Mouse (Mus musculus): Measurements from ENCODE around the gene Tnrc6c. TPM values are rescaled to one million over a fixed set of nuclear protein-coding genes. Genes with fewer than 3 reads are reported as not detected.

The Tnrc6c gene
- polyA plus RNA-seq, 1 experiment from 2014 or later, result 29.7 TPM

DNA sequence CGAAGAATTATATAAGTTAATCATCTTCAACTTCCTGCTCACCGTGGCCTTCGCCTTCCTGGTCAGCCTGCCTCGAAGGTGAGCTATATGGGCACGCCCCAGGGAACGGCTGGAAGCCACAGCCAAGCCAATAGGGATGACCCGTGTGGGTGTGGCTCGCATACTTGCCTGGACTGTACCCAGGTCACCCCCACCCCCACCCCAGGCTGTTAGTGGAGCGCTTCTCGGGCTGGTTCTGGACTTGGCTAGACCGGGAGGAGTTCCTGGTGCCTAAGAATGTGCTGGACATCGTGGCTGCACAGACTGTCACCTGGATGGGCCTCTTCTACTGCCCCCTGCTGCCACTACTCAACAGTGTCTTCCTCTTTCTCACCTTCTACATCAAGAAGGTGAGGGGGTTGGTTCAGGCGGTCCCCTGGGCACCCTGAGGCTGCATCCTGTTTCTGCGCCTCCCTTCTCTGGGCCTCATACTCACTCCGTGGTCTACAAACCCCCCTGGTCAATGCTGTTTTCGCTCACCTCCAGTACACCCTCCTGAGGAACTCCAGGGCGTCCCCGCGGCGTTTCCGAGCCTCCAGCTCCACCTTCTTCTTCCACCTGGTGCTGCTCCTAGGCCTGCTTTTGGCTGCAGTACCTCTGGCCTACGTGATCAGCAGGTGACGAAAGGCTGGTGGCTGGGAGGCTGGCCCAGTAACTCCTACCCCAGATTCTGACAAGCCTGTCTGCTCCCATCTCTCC, 136.8 kb downstream of the Tnrc6c start:
- Histone ChIP-seq H3K36me3 (ENCODE audit: control insufficient read depth, insufficient read depth) (no peaks in the 10 kb centered on the region), H3K27ac (ENCODE audit: low read length) (no peak overlapping the region), H3K27me3 (replicated peaks; ENCODE audit: control insufficient read depth, insufficient read depth, low read length) (no peaks in the 10 kb centered on the region; the same call in 1 of the 2 replicates), H3K4me2 (ENCODE audit: low read length) (no peak overlapping the region), H3K4me1 (replicated peaks; ENCODE audit: control insufficient read depth, insufficient read depth, low read length) (0 out of 2 replicates have a peak, but pooled peaks cover 5% of the 10 kb centered on the region), H3K4me3 (replicated peaks; ENCODE audit: low read length) (no peak overlapping the region), H3K9me3 (ENCODE audit: control insufficient read depth, low read length) (no peaks in the 10 kb centered on the region), H3K9ac (replicated peaks; ENCODE audit: low read depth, low read length) (no peak overlapping the region)
- ATAC-seq, result no peak
- 36% methylated on average over 23 of the region's 23 CpGs for WGBS

- Histone ChIP-seq H3K27me3 (replicated peaks; ENCODE audit: control insufficient read depth, insufficient read depth, low read length) (no peaks in the 10 kb centered on the region; the same call in 1 of the 2 replicates), H3K9ac (replicated peaks; ENCODE audit: low read depth, low read length) (no peak overlapping the region), H3K36me3 (ENCODE audit: control insufficient read depth, insufficient read depth) (no peaks in the 10 kb centered on the region), H3K4me1 (replicated peaks; ENCODE audit: control insufficient read depth, insufficient read depth, low read length) (0 out of 2 replicates have a peak, but pooled peaks cover 5% of the 10 kb centered on the region), H3K4me2 (ENCODE audit: low read length) (no peak overlapping the region), H3K4me3 (replicated peaks; ENCODE audit: low read length) (no peak overlapping the region), H3K9me3 (ENCODE audit: control insufficient read depth, low read length) (no peaks in the 10 kb centered on the region), H3K27ac (ENCODE audit: low read length) (no peak overlapping the region)
- ATAC-seq, result no peak
- WGBS, result 89% methylated on average over 9 of the region's 9 CpGs
These were observed 137.3 kb downstream of the Tnrc6c start for GRCm38 (mm10) chr11:117791441-117791761.

GRCm38 (mm10) chr11:117792281-117792888, 138.3 kb downstream of the Tnrc6c start:
- WGBS, result 10% methylated on average over 22 of the region's 22 CpGs
- Histone ChIP-seq H3K4me1 (replicated peaks; ENCODE audit: control insufficient read depth, insufficient read depth, low read length) (0 out of 2 replicates have a peak, but pooled peaks cover 5% of the 10 kb centered on the region), H3K4me2 (ENCODE audit: low read length) (no peak overlapping the region), H3K4me3 (replicated peaks; ENCODE audit: low read length) (no peak overlapping the region), H3K36me3 (ENCODE audit: control insufficient read depth, insufficient read depth) (no peaks in the 10 kb centered on the region), H3K27ac (ENCODE audit: low read length) (no peak overlapping the region), H3K9me3 (ENCODE audit: control insufficient read depth, low read length) (no peaks in the 10 kb centered on the region), H3K9ac (replicated peaks; ENCODE audit: low read depth, low read length) (no peak overlapping the region), H3K27me3 (replicated peaks; ENCODE audit: control insufficient read depth, insufficient read depth, low read length) (no peaks in the 10 kb centered on the region; the same call in 1 of the 2 replicates)
- ATAC-seq, result no peak

DNA sequence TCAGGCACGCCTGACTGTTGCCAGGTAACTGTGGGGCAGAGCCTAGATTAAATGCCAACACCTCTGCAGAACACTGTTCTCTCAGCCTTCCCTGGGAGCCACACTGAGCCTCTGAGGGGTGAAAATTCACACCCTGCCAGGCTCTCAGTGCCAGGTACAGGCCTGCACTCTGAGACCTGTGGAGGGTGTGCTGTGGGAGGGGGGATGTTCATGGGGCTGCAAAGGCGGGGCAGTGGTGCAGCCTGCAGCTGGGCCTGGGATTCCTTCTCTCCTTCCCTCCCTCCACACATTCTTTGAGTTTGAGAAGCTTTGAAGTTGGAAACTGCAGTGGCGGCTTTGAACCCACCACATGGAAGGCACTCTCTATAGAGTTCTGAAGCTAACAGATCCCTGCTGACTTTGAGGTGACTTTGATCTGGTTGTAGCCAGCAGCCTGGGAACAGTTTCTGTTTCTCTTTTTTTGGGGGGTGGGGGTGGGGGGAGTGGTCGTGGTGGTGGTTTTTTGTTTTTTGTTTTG, 140.0 kb downstream of the Tnrc6c start:
- Histone ChIP-seq H3K36me3 (ENCODE audit: control insufficient read depth, insufficient read depth) (no peaks in the 10 kb centered on the region), H3K9ac (replicated peaks; ENCODE audit: low read depth, low read length) (no peak overlapping the region), H3K9me3 (ENCODE audit: control insufficient read depth, low read length) (no peaks in the 10 kb centered on the region), H3K4me3 (replicated peaks; ENCODE audit: low read length) (no peak overlapping the region), H3K4me2 (ENCODE audit: low read length) (no peak overlapping the region), H3K4me1 (replicated peaks; ENCODE audit: control insufficient read depth, insufficient read depth, low read length) (0 out of 2 replicates have a peak, but pooled peaks cover 5% of the 10 kb centered on the region), H3K27ac (ENCODE audit: low read length) (no peak overlapping the region), H3K27me3 (replicated peaks; ENCODE audit: control insufficient read depth, insufficient read depth, low read length) (no peaks in the 10 kb centered on the region; the same call in 1 of the 2 replicates)
- no peak for ATAC-seq
- 55% methylated on average over 4 of the region's 4 CpGs for WGBS

GRCm38 (mm10) chr11:117796954-117797353, 142.9 kb downstream of the Tnrc6c start:
- Histone ChIP-seq H3K4me3 (replicated peaks; ENCODE audit: low read length) (no peak overlapping the region), H3K9me3 (ENCODE audit: control insufficient read depth, low read length) (no peaks in the 10 kb centered on the region), H3K4me1 (replicated peaks; ENCODE audit: control insufficient read depth, insufficient read depth, low read length) (0 out of 2 replicates have a peak, but pooled peaks cover 2% of the 10 kb centered on the region), H3K36me3 (ENCODE audit: control insufficient read depth, insufficient read depth) (no peaks in the 10 kb centered on the region), H3K9ac (replicated peaks; ENCODE audit: low read depth, low read length) (no peak overlapping the region), H3K27me3 (replicated peaks; ENCODE audit: control insufficient read depth, insufficient read depth, low read length) (no peaks in the 10 kb centered on the region), H3K4me2 (ENCODE audit: low read length) (no peak overlapping the region), H3K27ac (ENCODE audit: low read length) (no peak overlapping the region)
- WGBS, result 59% methylated on average over 5 of the region's 5 CpGs
- no peak for ATAC-seq

DNA sequence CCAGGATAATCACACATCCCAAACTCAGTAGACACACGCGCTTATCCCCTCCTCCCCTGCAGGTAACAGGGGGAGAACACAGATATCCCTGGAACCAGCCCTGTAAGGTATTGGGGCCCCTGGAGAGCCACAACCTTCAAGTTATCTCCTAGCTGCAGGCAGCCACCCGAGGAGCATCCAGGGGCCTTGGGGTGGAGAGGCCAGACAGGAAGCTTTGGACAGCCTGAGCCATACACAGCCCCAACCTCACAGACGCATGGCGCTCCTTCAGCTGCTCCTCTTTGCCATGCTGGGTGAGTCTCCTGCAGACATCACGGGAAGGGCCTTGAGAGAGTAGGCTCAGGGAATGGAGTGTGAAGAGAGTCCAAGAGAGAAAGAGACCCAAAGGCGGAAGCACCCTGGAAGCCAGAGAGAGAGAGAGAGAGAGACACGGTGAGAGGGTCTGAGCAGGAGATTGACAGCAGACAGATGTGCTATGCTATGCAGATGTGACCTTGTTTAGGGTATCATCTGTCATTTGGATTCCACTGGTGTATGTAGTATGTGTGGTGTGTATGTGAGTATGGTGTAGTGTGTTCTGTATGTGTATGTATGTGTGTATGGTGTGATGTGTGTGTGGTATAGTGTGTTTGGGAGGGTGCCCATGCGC, 143.5 kb downstream of the Tnrc6c start, which contains the start of gene 6030468B19Rik:
Gene 6030468B19Rik (plus strand): TSS at position 150 of the 649 bp plus-strand sequence.
- no peak within 1 kb of the TSS for H3K4me2 ChIP-seq (ENCODE audit: low read length)
- no peak for ATAC-seq
- no peaks in the 10 kb centered on the region for H3K36me3 ChIP-seq (ENCODE audit: control insufficient read depth, insufficient read depth)
- 66% methylated on average over 9 of the region's 9 CpGs for WGBS
- no peaks in the 10 kb centered on the region for H3K9me3 ChIP-seq (ENCODE audit: control insufficient read depth, low read length)
- H3K27me3 ChIP-seq (replicated peaks; ENCODE audit: control insufficient read depth, insufficient read depth, low read length), result no peaks in the 10 kb centered on the region
- H3K4me1 ChIP-seq (replicated peaks; ENCODE audit: control insufficient read depth, insufficient read depth, low read length), result no peaks in the 10 kb centered on the region
- H3K9ac ChIP-seq (replicated peaks; ENCODE audit: low read depth, low read length), result no peak within 1 kb of the TSS
- no peak within 1 kb of the TSS for H3K27ac ChIP-seq (ENCODE audit: low read length)
- H3K4me3 ChIP-seq (replicated peaks; ENCODE audit: low read length), result no peak within 1 kb of the TSS

GRCm38 (mm10) chr11:117798160-117798541, 144.1 kb downstream of the Tnrc6c start:
- ATAC-seq, result no peak
- Histone ChIP-seq H3K9ac (replicated peaks; ENCODE audit: low read depth, low read length) (no peak overlapping the region), H3K4me3 (replicated peaks; ENCODE audit: low read length) (no peak overlapping the region), H3K4me2 (ENCODE audit: low read length) (no peak overlapping the region), H3K36me3 (ENCODE audit: control insufficient read depth, insufficient read depth) (no peaks in the 10 kb centered on the region), H3K4me1 (replicated peaks; ENCODE audit: control insufficient read depth, insufficient read depth, low read length) (no peaks in the 10 kb centered on the region), H3K9me3 (ENCODE audit: control insufficient read depth, low read length) (no peaks in the 10 kb centered on the region), H3K27ac (ENCODE audit: low read length) (no peak overlapping the region), H3K27me3 (replicated peaks; ENCODE audit: control insufficient read depth, insufficient read depth, low read length) (no peaks in the 10 kb centered on the region)
- WGBS, result 65% methylated on average over 2 of the region's 2 CpGs

- H3K9me3 ChIP-seq (ENCODE audit: control insufficient read depth, low read length), result no peaks in the 10 kb centered on the region
- no peak overlapping the region for H3K27ac ChIP-seq (ENCODE audit: low read length)
- H3K4me2 ChIP-seq (ENCODE audit: low read length), result no peak overlapping the region
- H3K9ac ChIP-seq (replicated peaks; ENCODE audit: low read depth, low read length), result no peak overlapping the region
- no peak for ATAC-seq
- H3K27me3 ChIP-seq (replicated peaks; ENCODE audit: control insufficient read depth, insufficient read depth, low read length), result no peaks in the 10 kb centered on the region
- 60% methylated on average over 5 of the region's 5 CpGs for WGBS
- no peaks in the 10 kb centered on the region for H3K4me1 ChIP-seq (replicated peaks; ENCODE audit: control insufficient read depth, insufficient read depth, low read length)
- H3K4me3 ChIP-seq (replicated peaks; ENCODE audit: low read length), result no peak overlapping the region
- no peaks in the 10 kb centered on the region for H3K36me3 ChIP-seq (ENCODE audit: control insufficient read depth, insufficient read depth)
These were observed 145.1 kb downstream of the Tnrc6c start for GRCm38 (mm10) chr11:117799174-117799573.

- Histone ChIP-seq H3K4me2 (ENCODE audit: low read length) (no peak overlapping the region), H3K27ac (ENCODE audit: low read length) (no peak overlapping the region), H3K4me1 (replicated peaks; ENCODE audit: control insufficient read depth, insufficient read depth, low read length) (no peaks in the 10 kb centered on the region), H3K9me3 (ENCODE audit: control insufficient read depth, low read length) (no peaks in the 10 kb centered on the region), H3K36me3 (ENCODE audit: control insufficient read depth, insufficient read depth) (no peaks in the 10 kb centered on the region), H3K27me3 (replicated peaks; ENCODE audit: control insufficient read depth, insufficient read depth, low read length) (no peaks in the 10 kb centered on the region), H3K4me3 (replicated peaks; ENCODE audit: low read length) (no peak overlapping the region), H3K9ac (replicated peaks; ENCODE audit: low read depth, low read length) (no peak overlapping the region)
- WGBS, result 88% methylated on average over 7 of the region's 7 CpGs
- no peak for ATAC-seq
These were observed 145.9 kb downstream of the Tnrc6c start for GRCm38 (mm10) chr11:117800038-117800437.
